Mouse (Mus musculus) lung, embryonic 16.5 days (tissue): Measurements from ENCODE around the gene Galnt17. TPM values are rescaled to one million over a fixed set of nuclear protein-coding genes. Genes with fewer than 3 reads are reported as not detected.

Source experiments
- ATAC-seq: fragments of 200-750 bp; cut with Nextera tagmentation; 2 replicates; pipeline ENCODE4 v1.8.0; 2017; ENCODE audit warnings: low read depth, mild to moderate bottlenecking, moderate library complexity
- H3K27ac ChIP-seq: fragments of 300-500 bp; sonication (generic); 2 replicates; pipeline ENCODE4 v1.5.1; 2014; ENCODE audit warnings: mild to moderate bottlenecking, control low read depth, low read length
- H3K27me3 ChIP-seq: fragments of 300-500 bp; sonication (generic); 2 replicates; pipeline ENCODE4 v1.6.1; 2014; ENCODE audit warnings: low read depth, low read length, mixed read lengths; ENCODE audit not compliant: control insufficient read depth, insufficient read depth
- H3K36me3 ChIP-seq: fragments of 300-500 bp; sonication (generic); 2 replicates; pipeline ENCODE4 v1.6.1; 2014; ENCODE audit warnings: low read length; ENCODE audit not compliant: control insufficient read depth, insufficient read depth
- H3K4me1 ChIP-seq: fragments of 300-500 bp; sonication (generic); replicated peaks from 2 replicates; pipeline ENCODE4 v1.6.1; 2014; ENCODE audit warnings: low read length, mixed read lengths; ENCODE audit not compliant: control insufficient read depth, insufficient read depth
- H3K4me2 ChIP-seq: fragments of 300-500 bp; sonication (generic); 2 replicates; pipeline ENCODE4 v1.6.1; 2014; ENCODE audit warnings: low read depth, low read length, control low read depth
- H3K4me3 ChIP-seq: fragments of 300-500 bp; sonication (generic); 2 replicates; pipeline ENCODE4 v1.5.1; 2014; ENCODE audit warnings: mild to moderate bottlenecking, low read length, control low read depth
- H3K9ac ChIP-seq: fragments of 300-500 bp; sonication (generic); 2 replicates; pipeline ENCODE4 v1.6.1; 2014; ENCODE audit warnings: low read length, control low read depth
- H3K9me3 ChIP-seq: fragments of 300-500 bp; sonication (generic); 2 replicates; pipeline ENCODE4 v1.6.1; 2016; ENCODE audit warnings: low read length; ENCODE audit not compliant: control insufficient read depth
- WGBS: fragments of 180-500 bp; shearing (Covaris S2); extraction: QIAGEN DNeasy Blood & Tissue Kit; methylation state at CpG from one replicate; pipeline ENCODE4 v1.1.7; 2014; 5-methylcytosine and 5-hydroxymethylcytosine counted together
- polyA plus RNA-seq: library from polyadenylated mRNA; unstranded; fragments of >200 nt; fragmentation: Nextera tagmentation; extraction: Ambion mirVana; gene quantifications from 2 replicates; pipeline ENCODE4 v1.2.1, GENCODE M21; 2015

Gene Galnt17
- polyA plus RNA-seq, 1 experiment from 2014 or later = 0.80 TPM

- no peak for ATAC-seq
- H3K27ac ChIP-seq = no peak overlapping the region
- 66% methylated on average over 8 of the region's 8 CpGs for WGBS
Observed at GRCm38 (mm10) chr5:131120296-131120840, 187.9 kb downstream of the Galnt17 start.

GRCm38 (mm10) chr5:131119896-131120295 is 188.4 kb downstream of the Galnt17 start:
- Histone ChIP-seq H3K9ac (no peak overlapping the region), H3K9me3 (no peaks in the 10 kb centered on the region), H3K4me3 (no peak overlapping the region), H3K27ac (no peak overlapping the region), H3K36me3 (no peaks in the 10 kb centered on the region), H3K4me2 (no peak overlapping the region), H3K27me3 (no peaks in the 10 kb centered on the region), H3K4me1 (no peaks in the 10 kb centered on the region)
- 68% methylated on average over 4 of the region's 4 CpGs for WGBS
- ATAC-seq = no peak

More at GRCm38 (mm10) chr5:131120296-131120840, 187.9 kb downstream of the Galnt17 start:
- no peak overlapping the region for H3K4me2 ChIP-seq
- no peaks in the 10 kb centered on the region for H3K4me1 ChIP-seq
- no peak overlapping the region for H3K4me3 ChIP-seq
- H3K9ac ChIP-seq = no peak overlapping the region
- no peaks in the 10 kb centered on the region for H3K36me3 ChIP-seq
- no peaks in the 10 kb centered on the region for H3K9me3 ChIP-seq
- no peaks in the 10 kb centered on the region for H3K27me3 ChIP-seq

- no peak for ATAC-seq
- Histone ChIP-seq H3K36me3 (no peaks in the 10 kb centered on the region), H3K9ac (no peak overlapping the region), H3K27me3 (no peaks in the 10 kb centered on the region), H3K4me1 (no peaks in the 10 kb centered on the region), H3K27ac (no peak overlapping the region), H3K9me3 (no peaks in the 10 kb centered on the region), H3K4me3 (no peak overlapping the region), H3K4me2 (no peak overlapping the region)
- 85% methylated on average over 5 of the region's 5 CpGs for WGBS
Observed at GRCm38 (mm10) chr5:131117391-131118040, 190.8 kb downstream of the Galnt17 start.

- Histone ChIP-seq H3K4me3 (no peak overlapping the region), H3K4me1 (no peaks in the 10 kb centered on the region), H3K27ac (no peak overlapping the region), H3K27me3 (no peaks in the 10 kb centered on the region), H3K9me3 (no peaks in the 10 kb centered on the region), H3K4me2 (no peak overlapping the region), H3K9ac (no peak overlapping the region), H3K36me3 (no peaks in the 10 kb centered on the region)
- WGBS = 75% methylated on average over 5 of the region's 5 CpGs
- ATAC-seq = no peak
Observed at GRCm38 (mm10) chr5:131113850-131114470, 194.3 kb downstream of the Galnt17 start.

- Histone ChIP-seq H3K9ac (no peak overlapping the region), H3K4me1 (no peaks in the 10 kb centered on the region), H3K4me3 (no peak overlapping the region), H3K4me2 (no peak overlapping the region), H3K9me3 (peaks cover 6% of the 10 kb centered on the region), H3K27me3 (no peaks in the 10 kb centered on the region), H3K27ac (no peak overlapping the region), H3K36me3 (no peaks in the 10 kb centered on the region)
- WGBS = 80% methylated on average over 1 of the region's 1 CpGs
- ATAC-seq = no peak
Observed at GRCm38 (mm10) chr5:131107188-131107587, 201.1 kb downstream of the Galnt17 start.

- Histone ChIP-seq H3K4me1 (no peaks in the 10 kb centered on the region), H3K9me3 (peaks cover 5% of the 10 kb centered on the region; the same call in 1 of the 2 replicates), H3K4me3 (no peak overlapping the region), H3K36me3 (no peaks in the 10 kb centered on the region), H3K4me2 (no peak overlapping the region), H3K9ac (no peak overlapping the region), H3K27ac (no peak overlapping the region), H3K27me3 (no peaks in the 10 kb centered on the region)
- no peak for ATAC-seq
- WGBS = 89% methylated on average over 4 of the region's 4 CpGs
Observed at GRCm38 (mm10) chr5:131096824-131097223, 211.5 kb downstream of the Galnt17 start.

GRCm38 (mm10) chr5:131095635-131096034 is 212.7 kb downstream of the Galnt17 start:
- Histone ChIP-seq H3K36me3 (no peaks in the 10 kb centered on the region), H3K4me2 (no peak overlapping the region), H3K9ac (no peak overlapping the region), H3K4me3 (no peak overlapping the region), H3K27ac (no peak overlapping the region), H3K4me1 (no peaks in the 10 kb centered on the region), H3K27me3 (no peaks in the 10 kb centered on the region), H3K9me3 (peaks cover 5% of the 10 kb centered on the region; the same call in 1 of the 2 replicates)
- no peak for ATAC-seq
- WGBS = 89% methylated on average over 1 of the region's 1 CpGs

GRCm38 (mm10) chr5:131094771-131095170 is 213.5 kb downstream of the Galnt17 start:
- H3K9ac ChIP-seq = no peak overlapping the region
- no peaks in the 10 kb centered on the region for H3K4me1 ChIP-seq
- no peak for ATAC-seq
- H3K9me3 ChIP-seq = peaks cover 5% of the 10 kb centered on the region; the same call in 1 of the 2 replicates
- H3K4me2 ChIP-seq = no peak overlapping the region
- no peak overlapping the region for H3K4me3 ChIP-seq
- H3K27ac ChIP-seq = no peak overlapping the region
- H3K36me3 ChIP-seq = no peaks in the 10 kb centered on the region
- WGBS = 82% methylated on average over 1 of the region's 1 CpGs
- H3K27me3 ChIP-seq = no peaks in the 10 kb centered on the region

- Histone ChIP-seq H3K4me1 (no peaks in the 10 kb centered on the region), H3K27ac (no peak overlapping the region), H3K4me3 (no peak overlapping the region), H3K9me3 (peaks cover 5% of the 10 kb centered on the region; the same call in 1 of the 2 replicates), H3K9ac (no peak overlapping the region), H3K4me2 (no peak overlapping the region), H3K36me3 (no peaks in the 10 kb centered on the region), H3K27me3 (no peaks in the 10 kb centered on the region)
- 75% methylated on average over 6 of the region's 6 CpGs for WGBS
- no peak for ATAC-seq
Observed at GRCm38 (mm10) chr5:131094138-131094537, 214.2 kb downstream of the Galnt17 start.
